Mouse (Mus musculus) MEL (cell line): ENCODE results near the gene Tekt5. TPM values are rescaled to one million over a fixed set of nuclear protein-coding genes. Genes with fewer than 3 reads are reported as not detected.

ENCODE experiments used
- DNase-seq: peaks from one replicate; pipeline ENCODE4 v3.0.0; 2011; ENCODE audit warnings: low read depth, low spot score
- H3K27ac ChIP-seq: 2 replicates; pipeline ENCODE4 v1.5.1; 2012; ENCODE audit warnings: low read depth, mild to moderate bottlenecking, control low read depth, low read length, moderate library complexity; ENCODE audit not compliant: control insufficient read depth
- H3K27me3 ChIP-seq, 2 experiments: fragments of 150-350 bp in 1 of 2; sonication (generic) in 1 of 2; 2 replicates each; pipeline ENCODE4 v1.6.1; 2012; ENCODE audit warnings: low read length in 2 of 2, mild to moderate bottlenecking in 2 of 2, improper control_type of control experiment in 1 of 2, moderate library complexity in 1 of 2; ENCODE audit not compliant: insufficient read depth in 2 of 2, control insufficient read depth in 1 of 2
- H3K36me3 ChIP-seq, 2 experiments: 2 replicates each; pipeline ENCODE4 v1.6.1; 2012 to 2014; ENCODE audit warnings: low read length in 2 of 2, improper control_type of control experiment in 1 of 2, inconsistent platforms in 1 of 2, mild to moderate bottlenecking in 1 of 2; ENCODE audit not compliant: insufficient read depth in 2 of 2, control insufficient read depth in 1 of 2
- H3K4me1 ChIP-seq, 2 experiments: fragments of 150-350 bp in 1 of 2; sonication (generic) in 1 of 2; 2 replicates each; pipeline ENCODE4 v1.6.1; 2012; ENCODE audit warnings: low read length in 2 of 2, improper control_type of control experiment in 1 of 2, mild to moderate bottlenecking in 1 of 2; ENCODE audit not compliant: insufficient read depth in 2 of 2, control insufficient read depth in 1 of 2
- H3K4me3 ChIP-seq, 2 experiments: fragments of 150-350 bp in 1 of 2; sonication (generic) in 1 of 2; 2 replicates each; pipeline ENCODE4 v1.5.1; 2012; ENCODE audit warnings: low read depth in 2 of 2, low read length in 2 of 2, mild to moderate bottlenecking in 2 of 2, moderate library complexity in 2 of 2, control low read depth in 1 of 2, improper control_type of control experiment in 1 of 2; ENCODE audit not compliant: control insufficient read depth in 1 of 2, insufficient read depth in 1 of 2
- H3K79me2 ChIP-seq: 2 replicates; pipeline ENCODE4 v1.6.1; 2012; ENCODE audit warnings: mild to moderate bottlenecking, low read length, moderate library complexity; ENCODE audit not compliant: control insufficient read depth, poor library complexity, insufficient read depth
- H3K9ac ChIP-seq: 2 replicates; pipeline ENCODE4 v1.6.1; 2012; ENCODE audit warnings: low read depth, mild to moderate bottlenecking, control low read depth, low read length, moderate library complexity; ENCODE audit not compliant: control insufficient read depth, poor library complexity, severe bottlenecking
- H3K9me3 ChIP-seq: fragments of 150-350 bp; sonication (generic); replicated peaks from 2 replicates; pipeline ENCODE4 v1.6.1; 2012; ENCODE audit warnings: mild to moderate bottlenecking, low read length, improper control_type of control experiment, moderate library complexity; ENCODE audit not compliant: insufficient read depth
- CHD1 ChIP-seq: IDR thresholded peaks from 2 replicates; pipeline ENCODE4 v1.6.1; 2012; ENCODE audit warnings: low read depth, mild to moderate bottlenecking, inconsistent platforms, low read length, improper control_type of control experiment
- EP300 ChIP-seq, 2 experiments: IDR thresholded peaks; 2 replicates each; pipeline ENCODE4 v1.6.1; 2011; ENCODE audit warnings: improper control_type of control experiment in 2 of 2, low read length in 2 of 2, low read depth in 1 of 2, mild to moderate bottlenecking in 1 of 2
- ETS1 ChIP-seq: IDR thresholded peaks from 2 replicates; pipeline ENCODE4 v1.6.1; 2012; ENCODE audit warnings: low read depth, mild to moderate bottlenecking, inconsistent platforms, low read length, improper control_type of control experiment, moderate library complexity
- HCFC1 ChIP-seq: IDR thresholded peaks from 2 replicates; pipeline ENCODE4 v1.6.1; 2012; ENCODE audit warnings: low read depth, mild to moderate bottlenecking, inconsistent platforms, low read length, improper control_type of control experiment, moderate library complexity
- KAT2A ChIP-seq: conservative IDR thresholded peaks from 2 replicates; pipeline ENCODE4 v1.6.1; 2012; ENCODE audit warnings: low read depth, low read length, improper control_type of control experiment, inconsistent platforms
- MAZ ChIP-seq: IDR thresholded peaks from 2 replicates; pipeline ENCODE4 v1.6.1; 2012; ENCODE audit warnings: low read depth, mild to moderate bottlenecking, inconsistent platforms, low read length, improper control_type of control experiment
- MEF2A ChIP-seq: IDR thresholded peaks from 2 replicates; pipeline ENCODE4 v1.6.1; 2014; ENCODE audit warnings: low read depth, mild to moderate bottlenecking, inconsistent platforms, low read length, improper control_type of control experiment; ENCODE audit not compliant: poor library complexity, insufficient replicate concordance, severe bottlenecking; ENCODE audit errors: extremely low read depth
- MYB ChIP-seq: IDR thresholded peaks from 2 replicates; pipeline ENCODE4 v1.6.1; 2011; ENCODE audit warnings: mild to moderate bottlenecking, low read depth, low read length, improper control_type of control experiment
- MYC ChIP-seq: IDR thresholded peaks from 2 replicates; pipeline ENCODE4 v1.6.1; 2011; ENCODE audit warnings: low read depth, mild to moderate bottlenecking, low read length, improper control_type of control experiment, moderate library complexity
- NRF1 ChIP-seq: IDR thresholded peaks from 2 replicates; pipeline ENCODE4 v1.6.1; 2014; ENCODE audit warnings: low read depth, mild to moderate bottlenecking, inconsistent platforms, low read length, improper control_type of control experiment, moderate library complexity; ENCODE audit not compliant: poor library complexity, insufficient read depth, severe bottlenecking
- POLR2A ChIP-seq, 2 experiments: IDR thresholded peaks; 2 replicates each; pipeline ENCODE4 v1.6.1; 2011 to 2012; ENCODE audit warnings: low read length in 2 of 2, mild to moderate bottlenecking in 2 of 2, control low read depth in 1 of 2, improper control_type of control experiment in 1 of 2, low read depth in 1 of 2, moderate library complexity in 1 of 2; ENCODE audit not compliant: control insufficient read depth in 1 of 2, insufficient read depth in 1 of 2, poor library complexity in 1 of 2
- POLR2AphosphoS5 ChIP-seq: IDR thresholded peaks from 2 replicates; pipeline ENCODE4 v1.6.1; 2012; ENCODE audit warnings: low read depth, borderline replicate concordance, mild to moderate bottlenecking, inconsistent platforms, low read length, moderate library complexity, mixed read lengths
- RAD21 ChIP-seq: IDR thresholded peaks from 2 replicates; pipeline ENCODE4 v1.6.1; 2011; ENCODE audit warnings: mild to moderate bottlenecking, low read depth, low read length, improper control_type of control experiment
- SIN3A ChIP-seq: IDR thresholded peaks from 2 replicates; pipeline ENCODE4 v1.6.1; 2012; ENCODE audit warnings: low read length, improper control_type of control experiment, inconsistent platforms
- SMC3 ChIP-seq: IDR thresholded peaks from 2 replicates; pipeline ENCODE4 v1.6.1; 2011; ENCODE audit warnings: low read depth, low read length, improper control_type of control experiment
- TAL1 ChIP-seq: IDR thresholded peaks from 2 replicates; pipeline ENCODE4 v1.6.1; 2012; ENCODE audit warnings: mild to moderate bottlenecking, inconsistent platforms, low read length, moderate library complexity, mixed read lengths
- USF1 ChIP-seq: IDR thresholded peaks from 2 replicates; pipeline ENCODE4 v1.6.1; 2014; ENCODE audit warnings: low read depth, mild to moderate bottlenecking, inconsistent platforms, low read length, improper control_type of control experiment, moderate library complexity
- USF2 ChIP-seq, 2 experiments: IDR thresholded peaks; 2 replicates each; pipeline ENCODE4 v1.6.1; 2011 to 2012; ENCODE audit warnings: improper control_type of control experiment in 2 of 2, low read length in 2 of 2, borderline replicate concordance in 1 of 2, inconsistent platforms in 1 of 2, low read depth in 1 of 2, mild to moderate bottlenecking in 1 of 2; ENCODE audit not compliant: insufficient read depth in 1 of 2
- ZKSCAN1 ChIP-seq: IDR thresholded peaks from 2 replicates; pipeline ENCODE4 v1.6.1; 2012; ENCODE audit warnings: low read depth, mild to moderate bottlenecking, inconsistent platforms, low read length, improper control_type of control experiment, moderate library complexity
- ZMIZ1 ChIP-seq: IDR thresholded peaks from 2 replicates; pipeline ENCODE4 v1.6.1; 2012; ENCODE audit warnings: low read depth, mild to moderate bottlenecking, inconsistent platforms, low read length, improper control_type of control experiment, moderate library complexity
- polyA plus RNA-seq, 2 experiments: library from polyadenylated mRNA; stranded (reverse) in 1 of 2; unstranded in 1 of 2; fragments of >175 nt in 1 of 2; fragments of >200 nt in 1 of 2; gene quantifications; 2 replicates each; pipeline versions ENCODE4 v1.2.1 to v1.2.4; 2012; ENCODE audit warnings: low replicate concordance in 2 of 2, low read depth in 1 of 2; ENCODE audit not compliant: insufficient read length in 2 of 2, insufficient read depth in 1 of 2, missing spikeins in 1 of 2
- total RNA-seq: library from RNA; depleted of rRNA; stranded (reverse); fragments of 300-350 nt; gene quantifications from 2 replicates; pipeline ENCODE4 v1.2.3, GENCODE M21; 2012

The Tekt5 gene
- total and polyA plus RNA-seq, 3 experiments, result 0.08 to 0.25 TPM; not detected in 1

- H3K4me1 ChIP-seq, result no peaks in the 10 kb centered on the region
- no peaks in the 10 kb centered on the region for H3K27me3 ChIP-seq
- H3K9me3 ChIP-seq, result no peaks in the 10 kb centered on the region
- H3K79me2 ChIP-seq, result no peaks in the 10 kb centered on the region
- TF ChIP-seq SMC3 (no peak), MEF2A (no peak)
- TF ChIP-seq, all 39 proteins: peak for 0
- Histone ChIP-seq H3K4me3 (no peak overlapping the region), H3K27ac (no peak overlapping the region), H3K36me3 (no peaks in the 10 kb centered on the region), H3K9ac (no peak overlapping the region)
- DNase-seq, result no peak
These were observed 82.1 kb downstream of the Tekt5 start for GRCm38 (mm10) chr16:10313226-10313625.

- no peak overlapping the region for H3K27ac ChIP-seq
- TF ChIP-seq KAT2A (no peak), SMC3 (no peak), POLR2A (IDR thresholded peaks at IDR 0.05; ENCODE audit: control insufficient read depth in 1 of 2, insufficient read depth in 1 of 2, low read depth in 1 of 2, low read length in 2 of 2, poor library complexity in 1 of 2) (no peak), MYB (no peak), TAL1 (no peak), MAZ (no peak), MYC (no peak), ZKSCAN1 (no peak), NRF1 (no peak), RAD21 (no peak), CHD1 (no peak), HCFC1 (no peak), SIN3A (no peak), MEF2A (no peak), ZMIZ1 (no peak), ETS1 (no peak), USF1 (no peak), EP300 (IDR thresholded peaks at IDR 0.05; ENCODE audit: low read depth in 1 of 2, low read length in 2 of 2) (no peak), POLR2AphosphoS5 (no peak), USF2 (IDR thresholded peaks at IDR 0.05; ENCODE audit: borderline replicate concordance in 1 of 2, insufficient read depth in 1 of 2, low read depth in 1 of 2, low read length in 2 of 2) (no peak)
- no peaks in the 10 kb centered on the region for H3K36me3 ChIP-seq
- H3K79me2 ChIP-seq, result no peaks in the 10 kb centered on the region
- H3K27me3 ChIP-seq, result no peaks in the 10 kb centered on the region
- peaks cover 1 to 7% of the 10 kb centered on the region in 2 experiments; a peak in 3 of 4 replicates for H3K4me1 ChIP-seq
- no peak overlapping the region for H3K4me3 ChIP-seq
- no peak for DNase-seq
- no peak overlapping the region for H3K9ac ChIP-seq
- no peaks in the 10 kb centered on the region for H3K9me3 ChIP-seq
These were observed 83.3 kb downstream of the Tekt5 start for GRCm38 (mm10) chr16:10311989-10312388.
